In the genomic region with DNA sequence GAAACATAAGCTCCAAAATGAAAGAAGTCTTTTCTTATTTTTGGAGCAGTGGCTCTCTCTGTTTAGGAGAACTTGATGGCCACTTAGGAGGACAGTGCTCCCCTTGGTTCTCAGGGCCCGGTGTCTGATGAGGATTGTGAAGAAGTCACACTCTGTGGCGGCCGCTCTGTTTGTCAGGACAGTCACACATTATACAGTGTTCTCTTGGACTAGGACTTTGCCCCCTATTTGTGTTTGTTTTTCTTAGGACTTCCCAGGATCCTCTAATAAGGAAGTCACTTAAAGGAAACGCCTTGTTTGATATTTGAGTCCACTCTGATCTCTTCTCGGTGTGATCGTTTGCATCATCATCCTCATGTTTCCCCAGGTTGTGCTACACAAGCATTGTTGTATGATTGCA, we compare ENCODE assay signal across 28 mouse cellular contexts. TPM values are rescaled to one million over a fixed set of nuclear protein-coding genes. Genes with fewer than 3 reads are reported as not detected.
DNase-seq lines count a peak whose midpoint lies in the region; ATAC-seq and TF ChIP-seq lines count a peak whose summit lies in the region.
"Had no signal": no experiment of that assay in that cellular context is flagged by ENCODE, and none has a peak within 500 bp of the region (broad histone marks: within the 10 kb centered on the region; RNA-seq: fewer than 3 reads in every experiment).

No protein-coding gene starts in this region.

- peak; percentile 91 for DNase-seq in liver, adult 2 months (ENCODE audit: extremely low read depth, low read depth, low spot score)
- DNase-seq in kidney, postnatal 14 days: peak; percentile 43
- no peak for DNase-seq in Muller cell, postnatal 12 days (ENCODE audit: inconsistent ontology term)
- DNase-seq in forebrain, postnatal 0 days: no peak
- DNase-seq: adrenal gland, adult 2 months; B cell, adult 2 months; cerebellum, adult 11-12 months; cerebellum, postnatal 10 days; heart, postnatal 36 days; lung, embryonic 14.5 days; right cerebral cortex, adult 18-20 months; right cerebral cortex, postnatal 4 days; thymus, adult 18-20 months; thymus, postnatal 4 days had no signal

- H3K79me2 ChIP-seq in liver, adult 2 months (ENCODE audit: control insufficient read depth, insufficient read depth, low read length): no peaks in the 10 kb centered on the region; the same call in 1 of the 2 replicates

- 27% methylated on average over 6 of the region's 6 CpGs for WGBS in liver, adult 2 months
- WGBS in liver, embryonic 12.5 days (ENCODE audit: insufficient replicate concordance): 72% methylated on average over 6 of the region's 6 CpGs
- whole genome bisulfite sequencing in intestine, embryonic 16.5 days: 66% methylated on average over 6 of the region's 6 CpGs
- WGBS in small intestine, adult 2 months: 26% methylated on average over 6 of the region's 6 CpGs
- 85% methylated on average over 6 of the region's 6 CpGs for WGBS in forebrain, postnatal 0 days

- no peak overlapping the region for H3K4me2 ChIP-seq in liver, embryonic 12.5 days
- H3K4me2 ChIP-seq in intestine, embryonic 16.5 days (ENCODE audit: low read depth, low read length): peak overlapping the region; percentile 32
- H3K4me2 ChIP-seq in forebrain, postnatal 0 days (ENCODE audit: low read depth): no peak overlapping the region
- H3K4me2 ChIP-seq: embryonic facial prominence, embryonic 12.5 days; forebrain, embryonic 12.5 days; heart, embryonic 15.5 days; hindbrain, embryonic 13.5 days; limb, embryonic 13.5 days; lung, embryonic 14.5 days; neural tube, embryonic 15.5 days; stomach, embryonic 15.5 days had no signal

- H3K4me3 ChIP-seq in liver, adult 2 months (ENCODE audit: insufficient read depth, low read depth, low read length): no peak overlapping the region
- H3K4me3 ChIP-seq in liver, embryonic 12.5 days: no peak overlapping the region
- peak overlapping the region; percentile 25 for H3K4me3 ChIP-seq in intestine, embryonic 16.5 days (ENCODE audit: low read length)
- H3K4me3 ChIP-seq in small intestine, adult 2 months (ENCODE audit: low read depth, low read length): no peak overlapping the region; the same call in 1 of the 2 replicates
- no peak overlapping the region for H3K4me3 ChIP-seq in forebrain, postnatal 0 days (ENCODE audit: low read depth, low read length)
- H3K4me3 ChIP-seq: embryonic facial prominence, embryonic 12.5 days; forebrain, embryonic 12.5 days; heart, embryonic 15.5 days; hindbrain, embryonic 13.5 days; limb, embryonic 13.5 days; neural tube, embryonic 15.5 days; stomach, embryonic 15.5 days had no signal

- no peak for TF ChIP-seq CTCF in liver, adult 2 months (IDR thresholded peaks at IDR 0.05; ENCODE audit: low read depth, low read length)
- no peak for TF ChIP-seq CTCF in small intestine, adult 2 months (IDR thresholded peaks at IDR 0.05; ENCODE audit: extremely low read depth, insufficient read length, insufficient replicate concordance, low read depth, low read length)
- no peak for TF ChIP-seq CTCF in forebrain, postnatal 0 days (IDR thresholded peaks at IDR 0.05; ENCODE audit: low read depth)

- H3K9ac ChIP-seq in liver, adult 2 months (ENCODE audit: low read depth, low read length): peak overlapping the region; percentile 39; the same call in 1 of the 2 replicates
- H3K9ac ChIP-seq in liver, embryonic 12.5 days: no peak overlapping the region
- H3K9ac ChIP-seq in intestine, embryonic 16.5 days (ENCODE audit: low read depth, low read length): peak overlapping the region; percentile 33; the same call in 1 of the 2 replicates
- H3K9ac ChIP-seq in forebrain, postnatal 0 days: no peak overlapping the region
- H3K9ac ChIP-seq: embryonic facial prominence, embryonic 12.5 days; forebrain, embryonic 12.5 days; heart, embryonic 15.5 days; hindbrain, embryonic 13.5 days; limb, embryonic 13.5 days; lung, embryonic 14.5 days; neural tube, embryonic 15.5 days; stomach, embryonic 15.5 days had no signal

- TF ChIP-seq POLR2A in liver, adult 2 months (IDR thresholded peaks at IDR 0.05; ENCODE audit: extremely low read depth, insufficient read depth, low read length): 0 out of 2 replicates have a peak, but pooled peaks have one; percentile 18
- no peak for TF ChIP-seq POLR2A in small intestine, adult 2 months (IDR thresholded peaks at IDR 0.05; ENCODE audit: low read depth, low read length)

- no peak for ATAC-seq in liver, embryonic 12.5 days
- peak; percentile 95 for ATAC-seq in intestine, embryonic 16.5 days
- ATAC-seq in megakaryocyte, adult 5-6 weeks (ENCODE audit: poor library complexity, severe bottlenecking): no peak
- no peak for ATAC-seq in forebrain, postnatal 0 days
- ATAC-seq: inflammation-experienced regulatory T-cells, adult 6 months had no signal

- H3K9me3 ChIP-seq in liver, embryonic 12.5 days (replicated peaks): no peaks in the 10 kb centered on the region
- no peaks in the 10 kb centered on the region for H3K9me3 ChIP-seq in intestine, embryonic 16.5 days (ENCODE audit: control insufficient read depth, low read length)
- no peaks in the 10 kb centered on the region for H3K9me3 ChIP-seq in forebrain, postnatal 0 days (ENCODE audit: low read length)
- H3K9me3 ChIP-seq: embryonic facial prominence, embryonic 12.5 days; forebrain, embryonic 12.5 days; G1E; heart, embryonic 15.5 days; hindbrain, embryonic 13.5 days; limb, embryonic 13.5 days; neural tube, embryonic 15.5 days; stomach, embryonic 15.5 days had no signal

- H3K27me3 ChIP-seq in liver, adult 2 months (ENCODE audit: control insufficient read depth, insufficient read depth, low read length): no peaks in the 10 kb centered on the region
- no peaks in the 10 kb centered on the region for H3K27me3 ChIP-seq in liver, embryonic 12.5 days (replicated peaks)
- no peaks in the 10 kb centered on the region for H3K27me3 ChIP-seq in intestine, embryonic 16.5 days (replicated peaks; ENCODE audit: control insufficient read depth, insufficient read depth, low read length)
- no peaks in the 10 kb centered on the region for H3K27me3 ChIP-seq in small intestine, adult 2 months (ENCODE audit: control insufficient read depth, insufficient read depth, low read length)
- H3K27me3 ChIP-seq in forebrain, postnatal 0 days (ENCODE audit: insufficient read depth, low read length): no peaks in the 10 kb centered on the region
- H3K27me3 ChIP-seq: CH12.LX; embryonic facial prominence, embryonic 12.5 days; forebrain, embryonic 12.5 days; heart, embryonic 15.5 days; hindbrain, embryonic 13.5 days; limb, embryonic 13.5 days; neural tube, embryonic 15.5 days; stomach, embryonic 15.5 days had no signal

- H3K27ac ChIP-seq in liver, adult 2 months (replicated peaks; ENCODE audit: insufficient read depth, low read depth, low read length): peak overlapping the region; percentile 75
- no peak overlapping the region for H3K27ac ChIP-seq in liver, embryonic 12.5 days
- H3K27ac ChIP-seq in intestine, embryonic 16.5 days (ENCODE audit: low read length): peak overlapping the region; percentile 78
- H3K27ac ChIP-seq in small intestine, adult 2 months (ENCODE audit: insufficient read depth, low read depth, low read length): peak overlapping the region; percentile 83
- H3K27ac ChIP-seq in forebrain, postnatal 0 days (ENCODE audit: low read depth, low read length): no peak overlapping the region
- H3K27ac ChIP-seq: embryonic facial prominence, embryonic 12.5 days; forebrain, embryonic 12.5 days; heart, embryonic 15.5 days; hindbrain, embryonic 13.5 days; limb, embryonic 13.5 days; neural tube, embryonic 15.5 days; stomach, embryonic 15.5 days had no signal

- peaks cover 5% of the 10 kb centered on the region; the same call in 1 of the 2 replicates for H3K4me1 ChIP-seq in liver, adult 2 months (ENCODE audit: control insufficient read depth, insufficient read depth, low read length)
- no peaks in the 10 kb centered on the region for H3K4me1 ChIP-seq in liver, embryonic 12.5 days
- 0 out of 2 replicates have a peak, but pooled peaks cover 3% of the 10 kb centered on the region for H3K4me1 ChIP-seq in intestine, embryonic 16.5 days (ENCODE audit: control insufficient read depth, insufficient read depth, low read length)
- no peaks in the 10 kb centered on the region; the same call in 1 of the 2 replicates for H3K4me1 ChIP-seq in small intestine, adult 2 months (ENCODE audit: control insufficient read depth, insufficient read depth, insufficient read length, low read length)
- no peaks in the 10 kb centered on the region for H3K4me1 ChIP-seq in forebrain, postnatal 0 days (ENCODE audit: insufficient read depth)
- H3K4me1 ChIP-seq: embryonic facial prominence, embryonic 12.5 days; forebrain, embryonic 12.5 days; heart, embryonic 15.5 days; stomach, embryonic 15.5 days had no signal

- peaks cover 2% of the 10 kb centered on the region for H3K36me3 ChIP-seq in liver, adult 2 months (ENCODE audit: control insufficient read depth, insufficient read depth, low read length)
- H3K36me3 ChIP-seq in liver, embryonic 12.5 days: peaks cover 18% of the 10 kb centered on the region
- no peaks in the 10 kb centered on the region for H3K36me3 ChIP-seq in intestine, embryonic 16.5 days (ENCODE audit: control insufficient read depth, insufficient read depth, low read length)
- peaks cover 10% of the 10 kb centered on the region for H3K36me3 ChIP-seq in small intestine, adult 2 months (ENCODE audit: control insufficient read depth, insufficient read depth, low read length)
- 0 out of 2 replicates have a peak, but pooled peaks cover 7% of the 10 kb centered on the region for H3K36me3 ChIP-seq in forebrain, postnatal 0 days (ENCODE audit: insufficient read depth)

RNA-seq across cellular contexts. Expression of gene Harbi1, which starts 7.6 kb away (rescaled TPM):
- total RNA-seq in liver, adult 2 months (2014; rRNA removed): 19.5 and 22.8 TPM in 2 replicates
- 5.0 and 6.6 TPM in 2 replicates for polyA plus RNA-seq in liver, adult 2 months (2012; rRNA removed)
- 8.4 and 10.6 TPM in 2 replicates for polyA plus RNA-seq in liver, embryonic 12.5 days (2016; fragmentation: Nextera tagmentation; extraction: Ambion mirVana)
- polyA plus RNA-seq in intestine, embryonic 16.5 days (2015; fragmentation: Nextera tagmentation; extraction: Ambion mirVana): 14.8 and 17.1 TPM in 2 replicates
- polyA plus RNA-seq in small intestine, adult 2 months (2012; rRNA removed): 1.5 and 1.9 TPM in 2 replicates
- 2.6 and 5.8 TPM in 2 replicates for total RNA-seq in megakaryocyte, adult 5-6 weeks (2015)
- 7.7 and 9.3 TPM in 2 replicates for total RNA-seq in megakaryocyte, adult 5-6 weeks (2017)
- total RNA-seq in forebrain, postnatal 0 days (2014; rRNA removed): 13.9 TPM in 2 replicates
- 8.3 and 13.2 TPM in 2 replicates for polyA plus RNA-seq in forebrain, postnatal 0 days (2015; fragmentation: Nextera tagmentation; extraction: Ambion mirVana)

RNA-seq across cellular contexts. Expression of gene Atg13, which starts 7.9 kb away (rescaled TPM):
- total RNA-seq in liver, adult 2 months (2014; rRNA removed): 10.3 and 14.8 TPM in 2 replicates
- polyA plus RNA-seq in liver, adult 2 months (2012; rRNA removed): 27.5 and 33.6 TPM in 2 replicates
- 12.8 and 14.7 TPM in 2 replicates for polyA plus RNA-seq in liver, embryonic 12.5 days (2016; fragmentation: Nextera tagmentation; extraction: Ambion mirVana)
- polyA plus RNA-seq in intestine, embryonic 16.5 days (2015; fragmentation: Nextera tagmentation; extraction: Ambion mirVana): 22.9 and 25.8 TPM in 2 replicates
- 10.0 and 26.0 TPM in 2 replicates for polyA plus RNA-seq in small intestine, adult 2 months (2012; rRNA removed)
- total RNA-seq in megakaryocyte, adult 5-6 weeks (2015): 22.9 and 25.0 TPM in 2 replicates
- 7.6 and 7.8 TPM in 2 replicates for total RNA-seq in megakaryocyte, adult 5-6 weeks (2017)
- 16.2 and 28.9 TPM in 2 replicates for total RNA-seq in forebrain, postnatal 0 days (2014; rRNA removed)
- 29.8 and 29.9 TPM in 2 replicates for polyA plus RNA-seq in forebrain, postnatal 0 days (2015; fragmentation: Nextera tagmentation; extraction: Ambion mirVana)

RNA-seq across cellular contexts. Expression of gene Ambra1, which starts 11.7 kb away (rescaled TPM):
- 11.3 and 12.4 TPM in 2 replicates for total RNA-seq in liver, adult 2 months (2014; rRNA removed)
- polyA plus RNA-seq in liver, adult 2 months (2012; rRNA removed): 10.4 and 11.0 TPM in 2 replicates
- polyA plus RNA-seq in liver, embryonic 12.5 days (2016; fragmentation: Nextera tagmentation; extraction: Ambion mirVana): 8.7 and 9.0 TPM in 2 replicates
- 11.8 and 12.8 TPM in 2 replicates for polyA plus RNA-seq in intestine, embryonic 16.5 days (2015; fragmentation: Nextera tagmentation; extraction: Ambion mirVana)
- 9.9 and 20.7 TPM in 2 replicates for polyA plus RNA-seq in small intestine, adult 2 months (2012; rRNA removed)
- total RNA-seq in megakaryocyte, adult 5-6 weeks (2015): 22.4 and 24.9 TPM in 2 replicates
- 15.1 and 37.9 TPM in 2 replicates for total RNA-seq in megakaryocyte, adult 5-6 weeks (2017)
- total RNA-seq in forebrain, postnatal 0 days (2014; rRNA removed): 37.5 and 47.2 TPM in 2 replicates
- 12.5 and 17.0 TPM in 2 replicates for polyA plus RNA-seq in forebrain, postnatal 0 days (2015; fragmentation: Nextera tagmentation; extraction: Ambion mirVana)

Comparison
In these comparisons a context has a peak if more than half of its experiments do, and no peak if none do; other contexts are left out.
1. H3K27ac ChIP-seq: peak in liver, adult 2 months (single experiment), intestine, embryonic 16.5 days (single experiment) and small intestine, adult 2 months (single experiment); none in liver, embryonic 12.5 days (single experiment) and forebrain, postnatal 0 days (single experiment).
2. H3K9ac ChIP-seq: peak in liver, adult 2 months (single experiment) and intestine, embryonic 16.5 days (single experiment); none in liver, embryonic 12.5 days (single experiment) and forebrain, postnatal 0 days (single experiment).
3. DNase-seq: peak in liver, adult 2 months (single experiment) and kidney, postnatal 14 days (single experiment); none in Muller cell, postnatal 12 days (single experiment) and forebrain, postnatal 0 days (single experiment).